Mouse (Mus musculus): ENCODE measurements around the gene Ric3.
A peak's percentile ranks its signal among the peaks of the same experiment; 100 is the strongest.
"Not testable (repeated sequence)": the region's sequence is repeated elsewhere in the genome, so short reads cannot be mapped to it uniquely, and the experiment has no call there.

Gene Ric3

GRCm38 (mm10) chr7:109083113-109083812, at the start of gene Ric3:
Gene Ric3, minus strand, starts transcription at chr7:109083331.
- peak; percentile 88 for DNase-seq

GRCm38 (mm10) chr7:109131565-109131964, 48.4 kb upstream of the Ric3 start:
- DNase-seq, result no peak

DNA sequence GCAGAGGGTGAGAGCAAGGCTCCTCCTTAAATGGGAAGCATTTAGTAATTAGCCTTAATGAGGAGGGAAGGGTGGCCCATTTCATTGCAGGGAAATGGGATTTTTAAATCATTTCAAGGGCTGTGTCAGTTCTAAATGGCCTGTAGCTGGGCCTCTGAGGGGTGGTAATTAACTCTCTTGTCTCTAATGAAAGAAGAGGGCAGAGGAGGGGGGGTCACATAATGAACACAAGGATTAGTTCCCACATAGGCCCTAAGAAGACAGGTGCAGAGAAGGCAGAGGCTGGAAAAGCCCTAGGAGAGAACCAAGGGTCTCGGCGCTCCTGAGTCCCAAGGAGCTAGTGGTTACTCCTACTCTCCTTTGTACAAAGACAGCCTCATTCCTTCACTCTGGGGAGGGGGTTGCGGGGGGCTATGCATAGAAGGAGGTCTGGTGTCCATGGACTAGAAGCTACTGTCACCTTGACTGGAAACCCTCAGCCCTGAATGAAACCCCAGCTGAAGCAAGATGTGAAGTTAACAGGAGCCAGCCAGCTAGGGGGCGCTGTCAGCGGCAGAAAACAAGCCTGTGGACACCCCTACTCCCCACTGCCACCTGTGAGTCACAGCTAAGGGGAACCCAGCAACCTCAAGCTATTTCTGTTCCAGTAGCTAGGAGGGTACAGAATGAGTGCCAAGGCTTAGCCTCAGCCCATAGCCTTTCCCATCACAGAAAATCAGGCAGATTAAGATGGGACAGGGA, 47.0 kb upstream of the Ric3 start:
- no peak for DNase-seq

- DNase-seq, result no peak
These were observed 46.3 kb upstream of the Ric3 start for GRCm38 (mm10) chr7:109129442-109129841.

- no peak for DNase-seq
These were observed 32.8 kb upstream of the Ric3 start for GRCm38 (mm10) chr7:109115929-109116328.

GRCm38 (mm10) chr7:109115488-109115887, 32.4 kb upstream of the Ric3 start:
- not testable (repeated sequence) for DNase-seq

DNA sequence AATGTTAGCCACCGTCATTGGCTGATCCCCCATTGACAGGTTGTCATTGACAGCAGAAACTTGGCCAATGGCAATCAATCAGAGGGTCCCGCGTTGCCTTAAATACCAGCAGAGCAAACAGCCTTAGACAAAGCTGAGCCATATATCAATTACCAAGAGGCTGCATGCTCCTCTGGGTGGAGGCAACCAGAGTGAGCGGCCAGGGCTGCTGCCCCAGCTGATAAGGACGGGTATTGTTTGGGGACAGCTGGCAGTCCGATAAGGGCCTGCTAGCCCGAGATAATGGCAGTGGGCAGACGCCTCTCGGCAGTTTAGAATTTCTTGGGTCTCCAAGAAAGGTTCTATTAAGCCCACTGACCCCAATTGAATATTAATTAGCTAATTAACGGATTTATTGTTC, 31.8 kb upstream of the Ric3 start:
- no peak for DNase-seq

DNA sequence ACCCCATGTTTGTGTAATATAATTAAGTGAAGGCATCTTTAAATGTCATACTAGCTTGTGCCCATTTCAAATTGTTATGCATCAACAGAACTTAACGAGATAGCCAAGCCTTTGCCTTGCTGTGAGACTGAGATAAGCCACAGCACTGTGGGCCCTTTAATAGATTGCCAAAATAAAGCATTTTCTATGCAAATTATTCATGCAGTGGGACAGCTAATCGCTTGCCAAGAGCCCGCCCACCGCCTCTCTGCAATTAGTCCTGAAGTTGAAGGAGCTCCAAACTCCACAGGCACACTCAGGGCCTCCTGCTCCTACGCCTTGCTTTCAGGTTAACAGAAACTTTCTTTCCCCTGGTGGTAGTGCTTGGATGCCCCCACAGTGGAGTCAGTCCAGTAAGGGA, 27.9 kb upstream of the Ric3 start:
- no peak for DNase-seq

DNA sequence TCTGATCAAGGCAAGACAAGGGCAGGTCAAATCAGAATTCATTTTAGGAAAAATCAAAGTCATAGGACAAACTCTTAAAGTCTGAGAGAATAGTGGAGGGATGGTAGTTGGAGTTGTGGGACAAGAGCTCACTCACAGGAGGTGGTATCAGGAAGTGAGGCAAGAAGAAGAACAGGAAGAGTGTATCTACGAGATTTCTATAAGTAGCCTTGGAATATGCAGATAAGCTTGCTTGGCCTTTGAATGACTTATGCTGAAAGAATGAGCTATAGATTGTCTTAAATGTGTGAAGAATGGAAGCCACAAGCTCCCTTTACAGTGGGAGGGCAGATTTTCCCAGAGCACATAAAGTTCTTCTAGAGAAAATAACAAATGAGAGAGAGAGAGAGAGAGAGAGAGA, 21.8 kb upstream of the Ric3 start:
- no peak for DNase-seq

DNA sequence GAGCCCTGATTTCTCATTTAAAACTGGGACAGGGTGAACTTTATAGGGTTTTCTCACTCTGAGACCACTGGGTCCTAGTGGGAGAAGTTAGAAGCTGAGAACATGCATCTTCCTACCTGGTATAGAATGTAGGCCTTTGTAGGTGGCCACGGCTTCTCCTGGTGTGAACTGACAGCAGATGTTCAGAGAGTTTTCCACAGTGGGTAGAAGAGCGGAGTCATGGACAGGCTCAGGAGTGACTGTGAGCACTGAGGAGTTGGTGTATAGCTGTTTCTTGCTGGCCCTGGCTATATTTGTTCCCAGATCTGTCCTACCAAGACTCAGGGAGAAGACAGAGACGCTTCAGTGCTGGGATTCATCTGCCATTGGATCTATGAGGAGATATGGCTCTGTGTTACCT, 18.0 kb upstream of the Ric3 start:
- no peak for DNase-seq

DNA sequence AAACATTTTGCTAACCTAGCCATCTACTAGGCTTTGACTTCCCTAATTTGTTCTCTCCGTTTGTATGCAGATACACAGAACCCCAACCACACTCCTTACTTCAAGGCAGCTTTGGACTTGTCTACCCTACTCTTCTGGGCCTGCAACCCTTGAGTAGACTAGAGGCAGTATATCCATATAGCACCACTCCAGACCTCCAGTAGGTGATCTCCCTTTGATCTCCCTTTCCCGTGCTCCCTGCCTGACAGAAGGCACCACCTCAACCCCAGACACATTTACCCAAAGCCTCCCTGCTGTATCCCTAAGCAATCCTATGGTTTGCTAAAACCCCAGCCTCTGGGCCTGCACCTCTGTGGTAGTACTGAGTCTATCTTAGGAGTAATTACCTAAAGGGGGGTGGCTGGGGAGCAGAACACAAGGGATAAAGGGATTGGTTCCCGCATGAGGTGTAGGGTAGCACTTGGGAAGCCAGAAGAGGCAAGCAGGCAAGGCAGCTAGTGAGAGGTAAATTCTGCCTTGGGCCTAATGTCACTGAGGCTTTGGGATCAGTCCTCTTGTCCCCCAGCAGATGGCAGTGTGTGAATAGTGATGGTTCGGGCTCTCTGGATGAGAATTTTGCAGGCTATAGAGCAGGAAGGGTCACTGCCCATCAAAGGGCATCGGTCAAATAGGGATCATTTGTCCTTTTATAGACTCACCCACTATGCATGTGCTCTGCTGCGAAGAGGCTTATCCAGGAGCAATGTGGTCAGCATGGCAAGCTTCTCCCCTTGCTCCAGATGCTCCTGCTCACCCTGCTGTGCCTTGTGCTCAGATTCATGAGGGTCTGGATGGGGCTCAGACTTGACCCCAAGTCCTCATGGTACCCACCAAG, 15.3 kb upstream of the Ric3 start:
- peak; percentile 57 for DNase-seq

- no peak for DNase-seq
These were observed 14.1 kb upstream of the Ric3 start for GRCm38 (mm10) chr7:109097203-109097602.

GRCm38 (mm10) chr7:109096618-109097017, 13.5 kb upstream of the Ric3 start:
- no peak for DNase-seq

GRCm38 (mm10) chr7:109094294-109094693, 11.2 kb upstream of the Ric3 start:
- DNase-seq, result no peak

DNA sequence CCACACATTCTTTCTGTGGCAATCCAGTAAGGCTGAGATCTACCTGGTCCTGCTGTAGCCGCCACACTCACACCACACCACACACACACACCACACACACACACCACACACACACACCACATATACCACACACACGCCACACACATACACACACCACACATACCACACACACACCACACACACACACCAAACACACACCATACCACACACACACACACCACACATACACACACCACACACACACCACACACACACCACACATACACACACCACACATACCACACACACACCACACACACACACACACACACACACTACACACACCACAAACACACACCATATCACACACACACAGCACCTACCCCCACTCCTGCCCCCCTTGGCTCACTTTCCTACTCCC, 8.2 kb upstream of the Ric3 start:
- DNase-seq, result not testable (repeated sequence)

GRCm38 (mm10) chr7:109086946-109087345, 3.8 kb upstream of the Ric3 start:
- no peak for DNase-seq

DNA sequence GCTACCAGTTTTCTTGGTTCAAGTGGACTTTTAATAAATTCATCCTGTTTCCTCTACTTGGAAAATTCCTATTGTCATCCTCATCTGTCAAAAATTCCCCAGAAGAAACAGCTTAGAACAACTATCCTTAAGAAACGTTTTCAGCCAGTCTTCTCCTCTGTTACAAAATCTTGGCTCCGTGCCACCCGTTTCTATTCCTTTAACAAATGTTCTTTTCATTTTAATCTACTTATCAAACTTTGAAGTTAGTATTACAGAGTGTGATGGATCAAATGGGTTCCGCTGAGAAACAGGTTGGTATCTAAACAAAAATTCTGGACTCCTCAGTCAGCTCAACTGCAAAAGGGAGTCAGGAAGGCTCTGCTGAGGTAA, 668 bp upstream of the Ric3 start:
- peak; percentile 43 for DNase-seq

DNA sequence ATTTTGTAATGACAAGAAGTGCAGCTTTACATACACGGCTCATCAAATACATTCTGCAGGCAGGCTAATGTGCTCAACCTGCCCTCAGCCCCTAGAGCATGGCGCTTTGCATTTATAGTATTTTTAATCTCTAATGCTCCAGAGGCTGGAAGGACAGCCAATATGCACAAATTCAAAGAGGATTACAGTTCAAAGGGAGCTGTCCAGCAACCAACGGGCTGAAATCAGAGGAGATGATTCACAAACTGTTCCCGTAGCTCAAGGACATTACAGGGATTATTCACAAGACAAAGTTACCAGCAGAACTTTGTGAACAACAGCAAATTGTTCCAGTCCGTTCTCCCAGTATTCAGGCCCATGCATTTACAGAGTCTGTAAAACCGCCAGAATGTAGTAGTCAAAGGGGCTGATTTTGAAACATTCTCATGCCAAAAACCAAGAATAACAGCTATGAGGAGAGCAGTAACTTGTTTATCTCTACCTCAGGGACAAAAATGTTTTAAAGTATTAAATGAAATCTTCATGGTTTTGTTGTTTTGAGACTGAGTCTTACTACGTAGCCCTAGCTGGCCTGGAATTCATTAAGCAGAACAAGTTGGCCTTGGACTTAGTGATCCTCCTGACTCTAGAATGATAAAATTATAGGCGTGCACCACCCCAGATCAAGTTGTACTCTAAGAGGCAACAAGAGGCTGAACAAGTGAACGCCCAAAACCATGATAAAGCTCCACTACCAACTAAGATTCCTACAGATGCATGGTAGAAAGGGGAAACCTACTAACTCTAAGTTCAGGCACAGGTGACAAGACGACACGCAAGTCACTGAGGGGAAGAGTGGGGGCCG, 640 bp downstream of the Ric3 start:
- DNase-seq, result no peak

- DNase-seq, result no peak
These were observed 10.8 kb downstream of the Ric3 start for GRCm38 (mm10) chr7:109072326-109072725.

DNA sequence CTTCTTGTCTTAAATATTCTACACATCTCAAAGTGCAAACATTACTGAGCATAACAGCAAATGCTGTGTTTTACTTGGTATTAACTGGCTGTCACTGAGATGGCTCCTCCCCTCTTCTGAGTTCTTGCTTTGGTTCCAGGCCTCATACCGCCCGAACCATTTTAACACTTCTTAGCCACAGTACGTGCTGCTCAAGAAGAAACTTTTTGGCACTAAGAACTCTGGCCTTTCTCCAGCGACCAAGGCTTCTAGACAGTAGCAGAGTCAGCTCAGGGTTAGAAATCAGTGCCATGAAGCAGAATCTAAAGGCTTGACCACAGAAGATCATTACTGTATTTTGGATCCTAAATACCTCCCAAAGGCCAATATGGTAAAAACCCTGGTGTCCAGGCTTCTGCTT, 13.5 kb downstream of the Ric3 start:
- no peak for DNase-seq

DNA sequence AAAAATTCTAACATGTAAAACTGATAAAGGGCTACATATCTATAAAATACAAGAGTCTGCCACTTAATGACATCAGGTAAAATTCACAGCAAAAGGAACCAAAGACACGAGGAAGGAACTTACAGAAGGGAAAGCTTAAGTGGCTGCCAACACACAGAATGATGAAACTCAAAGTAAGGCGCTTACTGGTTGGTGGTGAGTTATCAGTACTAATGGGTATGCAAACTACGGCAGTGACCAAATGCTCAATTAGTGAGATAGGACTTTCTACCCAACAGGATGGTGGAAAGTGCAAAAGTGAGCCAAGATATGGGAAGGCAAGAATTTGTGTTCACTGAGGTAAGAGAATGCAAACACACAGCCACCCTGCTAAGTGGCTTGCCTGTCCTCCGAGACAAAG, 23.6 kb downstream of the Ric3 start:
- no peak for DNase-seq

DNA sequence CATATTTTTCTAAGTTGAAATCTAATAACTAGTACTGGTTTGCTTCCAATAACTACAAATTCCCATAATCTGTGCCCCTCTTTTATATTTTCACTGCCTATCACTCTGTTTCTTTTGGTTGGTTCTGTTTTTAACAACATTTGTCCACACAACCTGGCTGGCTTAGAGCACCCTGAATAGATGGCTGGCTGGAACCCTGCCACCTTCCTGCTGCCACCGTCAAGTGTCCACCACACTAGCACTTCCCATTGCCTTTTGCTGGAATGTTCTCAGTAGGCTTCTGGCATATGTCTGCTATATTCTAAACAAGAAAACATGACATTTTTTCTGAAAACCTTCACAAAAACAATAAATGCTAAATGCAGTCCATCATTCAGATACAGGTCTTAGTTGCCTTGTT, 32.3 kb downstream of the Ric3 start:
- DNase-seq, result peak; percentile 76

- no peak for DNase-seq
These were observed 37.3 kb downstream of the Ric3 start for GRCm38 (mm10) chr7:109045876-109046275.
